10 mouse cellular contexts compared by ENCODE assay signal in genomic region chr10:108454691-108455117, GRCm38 (mm10).
A peak's percentile ranks its signal among the peaks of the same experiment; 100 is the strongest.
DNase-seq lines count a peak whose midpoint lies in the region; ATAC-seq and TF ChIP-seq lines count a peak whose summit lies in the region.
"Had no signal": no experiment of that assay in that cellular context is flagged by ENCODE, and none has a peak within 500 bp of the region (broad histone marks: within the 10 kb centered on the region; RNA-seq: fewer than 3 reads in every experiment).

No protein-coding gene starts in this region.

- H3K27ac ChIP-seq in brown adipose tissue, adult 24 weeks (replicated peaks; ENCODE audit: low read depth, low read length), result peak overlapping the region; percentile 30
- no peak overlapping the region for H3K27ac ChIP-seq in midbrain, postnatal 0 days (ENCODE audit: low read depth, low read length)

- no peaks in the 10 kb centered on the region for H3K9me3 ChIP-seq in midbrain, postnatal 0 days (ENCODE audit: low read length)
- H3K9me3 ChIP-seq: megakaryocyte, embryonic 14.5 days had no signal

- no peaks in the 10 kb centered on the region for H3K27me3 ChIP-seq in midbrain, postnatal 0 days (ENCODE audit: insufficient read depth, low read length)
- H3K27me3 ChIP-seq: megakaryocyte, embryonic 14.5 days had no signal

- ATAC-seq in midbrain, postnatal 0 days (ENCODE audit: low FRiP score), result no peak
- ATAC-seq in cerebellum, adult (ENCODE audit: insufficient number of reproducible peaks, low FRiP score, low TSS enrichment), result no peak

- no peak overlapping the region for H3K4me3 ChIP-seq in brown adipose tissue, adult 24 weeks (ENCODE audit: insufficient read depth, low read depth, low read length)
- no peak overlapping the region for H3K4me3 ChIP-seq in midbrain, postnatal 0 days (ENCODE audit: low read depth, low read length)
- H3K4me3 ChIP-seq: megakaryocyte, embryonic 14.5 days had no signal

- no peaks in the 10 kb centered on the region for H3K4me1 ChIP-seq in brown adipose tissue, adult 24 weeks (ENCODE audit: control insufficient read depth, insufficient read depth, insufficient read length, low read length)
- no peaks in the 10 kb centered on the region for H3K4me1 ChIP-seq in midbrain, postnatal 0 days (ENCODE audit: insufficient read depth, low read length)
- H3K4me1 ChIP-seq: megakaryocyte, embryonic 14.5 days had no signal

- H3K4me2 ChIP-seq in midbrain, postnatal 0 days (ENCODE audit: low read depth, low read length, poor library complexity, severe bottlenecking), result no peak overlapping the region

- H3K36me3 ChIP-seq in midbrain, postnatal 0 days (ENCODE audit: insufficient read depth, low read length), result no peaks in the 10 kb centered on the region

- H3K9ac ChIP-seq in midbrain, postnatal 0 days (replicated peaks; ENCODE audit: low read length, poor library complexity, severe bottlenecking), result no peak overlapping the region

- WGBS in midbrain, postnatal 0 days, result 87% methylated on average over 11 of the region's 11 CpGs

- TF ChIP-seq CTCF in midbrain, postnatal 0 days (IDR thresholded peaks at IDR 0.05), result no peak

- peak; percentile 54 for DNase-seq in layer of hippocampus, adult 11-12 months (ENCODE audit: low spot score)
- DNase-seq in layer of hippocampus, postnatal 10 days (ENCODE audit: low spot score in 2 of 2), result no peak
- peak; percentile 65 to 80 for DNase-seq in kidney, postnatal 25 days
- peak; percentile 64 for DNase-seq in right cerebral cortex, postnatal 25 days
- no peak for DNase-seq in midbrain, postnatal 0 days (ENCODE audit: low spot score)
- no peak for DNase-seq in urinary bladder, postnatal 25 days (ENCODE audit: low spot score)
- DNase-seq: retina, postnatal 1 day had no signal

Comparison
In these comparisons a context has a peak if more than half of its experiments do, and no peak if none do; other contexts are left out.
1. DNase-seq: peak in layer of hippocampus, adult 11-12 months (single experiment), kidney, postnatal 25 days (2 of 2) and right cerebral cortex, postnatal 25 days (single experiment); none in layer of hippocampus, postnatal 10 days (0 of 2), midbrain, postnatal 0 days (single experiment) and urinary bladder, postnatal 25 days (single experiment).